In genomic region chr9:54699087-54699344, GRCm38 (mm10) we compare ENCODE assay signal across 8 mouse cellular contexts. TPM values are rescaled to one million over a fixed set of nuclear protein-coding genes. Genes with fewer than 3 reads are reported as not detected.
DNase-seq lines count a peak whose midpoint lies in the region; ATAC-seq and TF ChIP-seq lines count a peak whose summit lies in the region.

No protein-coding gene starts in this region.

- DNase-seq in left cerebral cortex, adult 2 months (ENCODE audit: extremely low spot score in 1 of 2, low spot score in 2 of 2): no peak
- DNase-seq in left cerebral cortex, postnatal 4 days: no peak
- DNase-seq in adipocyte (ENCODE audit: low spot score): no peak
- no peak for DNase-seq in thymus, postnatal 14 days

- TF ChIP-seq CTCF in left cerebral cortex, adult 2 months (IDR thresholded peaks at IDR 0.05): no peak

- H3K36me3 ChIP-seq in intestine, embryonic 16.5 days (ENCODE audit: control insufficient read depth, insufficient read depth, low read length): no peaks in the 10 kb centered on the region
- H3K36me3 ChIP-seq in neural tube, embryonic 14.5 days (ENCODE audit: control insufficient read depth, insufficient read depth, low read length): no peaks in the 10 kb centered on the region

- H3K9ac ChIP-seq in intestine, embryonic 16.5 days (ENCODE audit: low read depth, low read length): peak overlapping the region; percentile 81
- H3K9ac ChIP-seq in neural tube, embryonic 14.5 days (replicated peaks; ENCODE audit: low read depth, low read length): peak overlapping the region; percentile 68

- H3K27me3 ChIP-seq in intestine, embryonic 16.5 days (replicated peaks; ENCODE audit: control insufficient read depth, insufficient read depth, low read length): peaks cover 9% of the 10 kb centered on the region; the same call in 1 of the 2 replicates
- H3K27me3 ChIP-seq in neural tube, embryonic 14.5 days (ENCODE audit: control insufficient read depth, insufficient read depth, low read length): 0 out of 2 replicates have a peak, but pooled peaks cover 4% of the 10 kb centered on the region

- peaks cover 5% of the 10 kb centered on the region; the same call in 1 of the 2 replicates for H3K9me3 ChIP-seq in intestine, embryonic 16.5 days (ENCODE audit: control insufficient read depth, low read length)
- H3K9me3 ChIP-seq in neural tube, embryonic 14.5 days (ENCODE audit: control insufficient read depth, low read length): no peaks in the 10 kb centered on the region

- H3K4me2 ChIP-seq in intestine, embryonic 16.5 days (ENCODE audit: low read depth, low read length): peak overlapping the region; percentile 92
- H3K4me2 ChIP-seq in neural tube, embryonic 14.5 days (ENCODE audit: low read depth, low read length): peak overlapping the region; percentile 70

- intact Hi-C loops in left cerebral cortex, adult 2 months (cut with DNase I): no loop called here
- intact Hi-C loops in left cerebral cortex, postnatal 4 days (cut with DNase I): no loop called here

- WGBS in intestine, embryonic 16.5 days: 6% methylated on average over 27 of the region's 27 CpGs
- 9% methylated on average over 27 of the region's 27 CpGs for WGBS in neural tube, embryonic 14.5 days

- peak overlapping the region; percentile 87 for H3K27ac ChIP-seq in left cerebral cortex, adult 2 months
- H3K27ac ChIP-seq in intestine, embryonic 16.5 days (ENCODE audit: low read length): no peak overlapping the region; the same call in 1 of the 2 replicates
- no peak overlapping the region for H3K27ac ChIP-seq in neural tube, embryonic 14.5 days (ENCODE audit: low read depth, low read length)

- ATAC-seq in erythroblast, adult 5-6 weeks (replicated peaks; ENCODE audit: low FRiP score, poor library complexity, severe bottlenecking): peak; percentile 33
- ATAC-seq in intestine, embryonic 16.5 days: peak; percentile 51
- ATAC-seq in neural tube, embryonic 14.5 days (ENCODE audit: low read depth): peak; percentile 68
- no peak for ATAC-seq in megakaryocyte progenitor cell, adult 5-6 weeks (replicated peaks; ENCODE audit: poor library complexity)

- H3K4me1 ChIP-seq in intestine, embryonic 16.5 days (ENCODE audit: control insufficient read depth, insufficient read depth, low read length): peaks cover 5% of the 10 kb centered on the region; the same call in 1 of the 2 replicates
- peaks cover 11% of the 10 kb centered on the region for H3K4me1 ChIP-seq in neural tube, embryonic 14.5 days (ENCODE audit: control insufficient read depth, insufficient read depth, low read length)

- H3K4me3 ChIP-seq in left cerebral cortex, adult 2 months: peak overlapping the region; percentile 87
- H3K4me3 ChIP-seq in intestine, embryonic 16.5 days (ENCODE audit: low read length): peak overlapping the region; percentile 77
- H3K4me3 ChIP-seq in neural tube, embryonic 14.5 days (ENCODE audit: low read depth, low read length): peak overlapping the region; percentile 72

RNA-seq across cellular contexts. Expression of gene Dnaja4, which starts 0.3 kb away (rescaled TPM):
- 10 to 100 TPM; 40.3 to 44.1 TPM for total RNA-seq in left cerebral cortex, adult 2 months (2021)
- total RNA-seq in left cerebral cortex, postnatal 4 days (2021): 10 to 100 TPM; 11.8 to 13.0 TPM
- total RNA-seq in erythroblast, adult 5-6 weeks (2015; ENCODE audit: low replicate concordance): 82.2 and 100 TPM in 2 replicates
- total RNA-seq in erythroblast, adult 5-6 weeks (2017; ENCODE audit: low replicate concordance): 142 and 162 TPM in 2 replicates
- polyA plus RNA-seq in intestine, embryonic 16.5 days (2015; fragmentation: Nextera tagmentation; extraction: Ambion mirVana): 3.9 and 4.5 TPM in 2 replicates
- 7.4 and 8.5 TPM in 2 replicates for polyA plus RNA-seq in neural tube, embryonic 14.5 days (2014; fragmentation: Nextera tagmentation; extraction: Ambion mirVana)
- total RNA-seq in megakaryocyte progenitor cell, adult 5-6 weeks (2015): 0.51 and 1.4 TPM in 2 replicates
- 1.3 and 1.8 TPM in 2 replicates for total RNA-seq in megakaryocyte progenitor cell, adult 5-6 weeks (2017)

RNA-seq across cellular contexts. Expression of gene Wdr61, which starts 35.3 kb away (rescaled TPM):
- 10 to 100 TPM; 49.7 to 62.1 TPM for total RNA-seq in left cerebral cortex, adult 2 months (2021)
- total RNA-seq in left cerebral cortex, postnatal 4 days (2021): 10 to 100 TPM; 50.9 to 56.9 TPM
- total RNA-seq in erythroblast, adult 5-6 weeks (2015; ENCODE audit: low replicate concordance): 22.8 and 49.2 TPM in 2 replicates
- total RNA-seq in erythroblast, adult 5-6 weeks (2017; ENCODE audit: low replicate concordance): 18.7 and 22.6 TPM in 2 replicates
- polyA plus RNA-seq in intestine, embryonic 16.5 days (2015; fragmentation: Nextera tagmentation; extraction: Ambion mirVana): 142 and 148 TPM in 2 replicates
- polyA plus RNA-seq in neural tube, embryonic 14.5 days (2014; fragmentation: Nextera tagmentation; extraction: Ambion mirVana): 76.3 and 91.0 TPM in 2 replicates
- total RNA-seq in megakaryocyte progenitor cell, adult 5-6 weeks (2015): 127 and 129 TPM in 2 replicates
- total RNA-seq in megakaryocyte progenitor cell, adult 5-6 weeks (2017): 68.9 and 94.4 TPM in 2 replicates

RNA-seq across cellular contexts. Expression of gene Acsbg1, which starts 37.3 kb away (rescaled TPM):
- total RNA-seq in left cerebral cortex, adult 2 months (2021): 100 to 1,000 TPM; 114 to 132 TPM
- total RNA-seq in left cerebral cortex, postnatal 4 days (2021): 10 to 100 TPM; 37.5 to 43.1 TPM
- not detected in 2 replicates for total RNA-seq in erythroblast, adult 5-6 weeks (2015; ENCODE audit: low replicate concordance)
- not detected in 2 replicates for total RNA-seq in erythroblast, adult 5-6 weeks (2017; ENCODE audit: low replicate concordance)
- polyA plus RNA-seq in intestine, embryonic 16.5 days (2015; fragmentation: Nextera tagmentation; extraction: Ambion mirVana): 0.15 and 0.91 TPM in 2 replicates
- 28.8 and 35.5 TPM in 2 replicates for polyA plus RNA-seq in neural tube, embryonic 14.5 days (2014; fragmentation: Nextera tagmentation; extraction: Ambion mirVana)
- total RNA-seq in megakaryocyte progenitor cell, adult 5-6 weeks (2015): not detected in 2 replicates
- 0.20 and 2.9 TPM in 2 replicates for total RNA-seq in megakaryocyte progenitor cell, adult 5-6 weeks (2017)

Comparison
In these comparisons a context has a peak if more than half of its experiments do, and no peak if none do; other contexts are left out.
1. RNA of gene Dnaja4, which starts 0.3 kb away (total RNA-seq): 82.2 to 162 TPM in erythroblast, adult 5-6 weeks, 40.3 to 44.1 TPM in left cerebral cortex, adult 2 months and 11.8 to 13.0 TPM in left cerebral cortex, postnatal 4 days; 0.51 to 1.8 TPM in megakaryocyte progenitor cell, adult 5-6 weeks; every median in the first group is over 4 times any median in the second.
2. RNA of gene Acsbg1, which starts 37.3 kb away (total RNA-seq): 114 to 132 TPM in left cerebral cortex, adult 2 months and 37.5 to 43.1 TPM in left cerebral cortex, postnatal 4 days; 0.20 to 2.9 TPM in megakaryocyte progenitor cell, adult 5-6 weeks and not detected in erythroblast, adult 5-6 weeks; every median in the first group is over 4 times any median in the second.
3. Peak in every context shown above with its lines, with median percentiles within 50 percentile points of each other: H3K4me3 ChIP-seq.